Mouse (Mus musculus) myocyte (in vitro differentiated cells): ENCODE results near the gene Creb5. TPM values are rescaled to one million over a fixed set of nuclear protein-coding genes. Genes with fewer than 3 reads are reported as not detected.

Source experiments
- H3K27me3 ChIP-seq: one replicate; pipeline ENCODE4 v1.6.1; 2011; ENCODE audit not compliant: control insufficient read depth, insufficient read depth, insufficient read length
- H3K36me3 ChIP-seq: one replicate; pipeline ENCODE4 v1.6.1; 2011; ENCODE audit not compliant: control insufficient read depth, insufficient read depth
- H3K4me2 ChIP-seq: one replicate; pipeline ENCODE4 v1.6.1; 2011; ENCODE audit warnings: low read depth, control low read depth
- H3K4me3 ChIP-seq: one replicate; pipeline ENCODE4 v1.5.1; 2011; ENCODE audit warnings: mild to moderate bottlenecking, control low read depth, moderate library complexity
- H3K79me2 ChIP-seq: one replicate; pipeline ENCODE4 v1.6.1; 2011; ENCODE audit not compliant: control insufficient read depth, insufficient read depth
- H3ac ChIP-seq: one replicate; pipeline ENCODE4 v1.6.1; 2011; ENCODE audit not compliant: control insufficient read depth, insufficient read length
- CEBPB ChIP-seq: IDR thresholded peaks from 2 replicates; pipeline ENCODE4 v1.6.1; 2011; ENCODE audit warnings: mild to moderate bottlenecking, moderate library complexity; ENCODE audit not compliant: poor library complexity, insufficient read depth, severe bottlenecking
- E2F4 ChIP-seq: IDR thresholded peaks from one replicate; pipeline ENCODE4 v1.6.1; 2011; ENCODE audit warnings: mild to moderate bottlenecking, control low read depth, moderate library complexity; ENCODE audit not compliant: insufficient read depth
- MAX ChIP-seq: IDR thresholded peaks from one replicate; pipeline ENCODE4 v1.6.1; 2011; ENCODE audit warnings: low read depth, mild to moderate bottlenecking, control low read depth
- MYOD1 ChIP-seq, 3 experiments: IDR thresholded peaks; one replicate each; pipeline ENCODE4 v1.6.1; 2011; ENCODE audit warnings: control low read depth in 2 of 3, low read depth in 2 of 3, mild to moderate bottlenecking in 2 of 3, moderate library complexity in 1 of 3; ENCODE audit not compliant: insufficient read length in 2 of 3, control insufficient read depth in 1 of 3
- MYOG ChIP-seq, 3 experiments: IDR thresholded peaks; one replicate each; pipeline ENCODE4 v1.6.1; 2011; ENCODE audit warnings: control low read depth in 2 of 3, low read depth in 2 of 3, mild to moderate bottlenecking in 2 of 3; ENCODE audit not compliant: insufficient read length in 2 of 3, control insufficient read depth in 1 of 3, insufficient read depth in 1 of 3
- POLR2A ChIP-seq: IDR thresholded peaks from one replicate; pipeline ENCODE4 v1.6.1; 2011; ENCODE audit warnings: low read depth, mild to moderate bottlenecking, control low read depth, moderate library complexity; ENCODE audit not compliant: insufficient read length
- POLR2AphosphoS2 ChIP-seq: IDR thresholded peaks from one replicate; pipeline ENCODE4 v1.6.1; 2011; ENCODE audit warnings: low read depth, control low read depth; ENCODE audit not compliant: insufficient read length
- REST ChIP-seq: IDR thresholded peaks from one replicate; pipeline ENCODE4 v1.6.1; 2011; ENCODE audit warnings: mild to moderate bottlenecking, control low read depth, moderate library complexity; ENCODE audit not compliant: insufficient read depth, insufficient read length
- SRF ChIP-seq: IDR thresholded peaks from one replicate; pipeline ENCODE4 v1.6.1; 2011; ENCODE audit warnings: low read depth; ENCODE audit not compliant: control insufficient read depth, insufficient read length
- TCF12 ChIP-seq: IDR thresholded peaks from one replicate; pipeline ENCODE4 v1.6.1; 2011; ENCODE audit warnings: mild to moderate bottlenecking, control low read depth; ENCODE audit not compliant: poor library complexity, insufficient read depth, severe bottlenecking
- TCF3 ChIP-seq: IDR thresholded peaks from one replicate; pipeline ENCODE4 v1.6.1; 2011; ENCODE audit warnings: low read depth, control low read depth; ENCODE audit not compliant: insufficient read length
- USF1 ChIP-seq: IDR thresholded peaks from one replicate; pipeline ENCODE4 v1.6.1; 2011; ENCODE audit warnings: low read depth, mild to moderate bottlenecking, control low read depth, moderate library complexity
- polyA plus RNA-seq: library from polyadenylated mRNA; unstranded; fragments of >200 nt; fragmentation: generic; extraction: Trizol; gene quantifications from one replicate; pipeline ENCODE4 v1.2.1, GENCODE M21; 2012; ENCODE audit warnings: missing spikeins

The Creb5 gene
- polyA plus RNA-seq, 1 experiment = 1.4 TPM

GRCm38 (mm10) chr6:53592230-53592629, 305.2 kb downstream of the Creb5 start:
- TF ChIP-seq MAX = no peak
- Histone ChIP-seq H3K4me2 (no peak overlapping the region), H3K79me2 (no peaks in the 10 kb centered on the region), H3ac (no peak overlapping the region), H3K4me3 (no peak overlapping the region), H3K36me3 (peaks cover 5% of the 10 kb centered on the region), H3K27me3 (no peaks in the 10 kb centered on the region)

GRCm38 (mm10) chr6:53593603-53594002, 306.5 kb downstream of the Creb5 start:
- H3ac ChIP-seq = no peak overlapping the region
- no peaks in the 10 kb centered on the region for H3K79me2 ChIP-seq
- no peaks in the 10 kb centered on the region for H3K27me3 ChIP-seq
- no peak overlapping the region for H3K4me2 ChIP-seq
- H3K4me3 ChIP-seq = no peak overlapping the region
- H3K36me3 ChIP-seq = peaks cover 5% of the 10 kb centered on the region
- TF ChIP-seq POLR2AphosphoS2 = no peak
- no peak for TF ChIP-seq CEBPB
- no peak for TF ChIP-seq TCF3
- TF ChIP-seq MYOG (IDR thresholded peaks at IDR 0.05; ENCODE audit: control insufficient read depth in 1 of 3, insufficient read depth in 1 of 3, insufficient read length in 2 of 3, low read depth in 2 of 3) = no peak
- TF ChIP-seq REST = no peak
- TF ChIP-seq SRF = no peak
- TF ChIP-seq TCF12 = no peak
- no peak for TF ChIP-seq E2F4
- TF ChIP-seq MAX = no peak
- TF ChIP-seq MYOD1 (IDR thresholded peaks at IDR 0.05; ENCODE audit: control insufficient read depth in 1 of 3, insufficient read length in 2 of 3, low read depth in 2 of 3) = no peak
- TF ChIP-seq POLR2A = no peak
- no peak for TF ChIP-seq USF1

- Histone ChIP-seq H3ac (no peak overlapping the region), H3K4me3 (no peak overlapping the region), H3K36me3 (peaks cover 5% of the 10 kb centered on the region), H3K27me3 (no peaks in the 10 kb centered on the region), H3K4me2 (no peak overlapping the region), H3K79me2 (no peaks in the 10 kb centered on the region)
- TF ChIP-seq POLR2A (no peak), MAX (no peak), SRF (no peak), CEBPB (no peak), POLR2AphosphoS2 (no peak)
Measured at GRCm38 (mm10) chr6:53594316-53594715, 307.2 kb downstream of the Creb5 start.

GRCm38 (mm10) chr6:53596402-53596801, 309.3 kb downstream of the Creb5 start:
- H3K79me2 ChIP-seq = no peaks in the 10 kb centered on the region
- no peaks in the 10 kb centered on the region for H3K27me3 ChIP-seq
- no peak overlapping the region for H3K4me3 ChIP-seq
- no peak overlapping the region for H3K4me2 ChIP-seq
- H3K36me3 ChIP-seq = peaks cover 5% of the 10 kb centered on the region
- TF ChIP-seq MYOD1 (IDR thresholded peaks at IDR 0.05; ENCODE audit: control insufficient read depth in 1 of 3, insufficient read length in 2 of 3, low read depth in 2 of 3) (no peak), REST (no peak), TCF12 (no peak), MAX (no peak), CEBPB (no peak), POLR2AphosphoS2 (no peak), POLR2A (no peak), MYOG (IDR thresholded peaks at IDR 0.05; ENCODE audit: control insufficient read depth in 1 of 3, insufficient read depth in 1 of 3, insufficient read length in 2 of 3, low read depth in 2 of 3) (no peak), USF1 (no peak), SRF (no peak), TCF3 (no peak), E2F4 (no peak)
- H3ac ChIP-seq = no peak overlapping the region

- Histone ChIP-seq H3K4me2 (no peak overlapping the region), H3ac (no peak overlapping the region), H3K27me3 (no peaks in the 10 kb centered on the region), H3K36me3 (peaks cover 6% of the 10 kb centered on the region), H3K79me2 (no peaks in the 10 kb centered on the region), H3K4me3 (no peak overlapping the region)
- TF ChIP-seq TCF3 (no peak), REST (no peak), CEBPB (no peak), POLR2AphosphoS2 (no peak), MYOG (IDR thresholded peaks at IDR 0.05; ENCODE audit: control insufficient read depth in 1 of 3, insufficient read depth in 1 of 3, insufficient read length in 2 of 3, low read depth in 2 of 3) (no peak), MAX (no peak), USF1 (no peak), POLR2A (no peak), E2F4 (no peak), SRF (no peak), MYOD1 (IDR thresholded peaks at IDR 0.05; ENCODE audit: control insufficient read depth in 1 of 3, insufficient read length in 2 of 3, low read depth in 2 of 3) (no peak), TCF12 (no peak)
Measured at GRCm38 (mm10) chr6:53603041-53603440, 316.0 kb downstream of the Creb5 start.
